Mouse (Mus musculus): ENCODE measurements around the gene H2-K1.
"Not testable (repeated sequence)": the region's sequence is repeated elsewhere in the genome, so short reads cannot be mapped to it uniquely, and the experiment has no call there.

The H2-K1 gene

DNA sequence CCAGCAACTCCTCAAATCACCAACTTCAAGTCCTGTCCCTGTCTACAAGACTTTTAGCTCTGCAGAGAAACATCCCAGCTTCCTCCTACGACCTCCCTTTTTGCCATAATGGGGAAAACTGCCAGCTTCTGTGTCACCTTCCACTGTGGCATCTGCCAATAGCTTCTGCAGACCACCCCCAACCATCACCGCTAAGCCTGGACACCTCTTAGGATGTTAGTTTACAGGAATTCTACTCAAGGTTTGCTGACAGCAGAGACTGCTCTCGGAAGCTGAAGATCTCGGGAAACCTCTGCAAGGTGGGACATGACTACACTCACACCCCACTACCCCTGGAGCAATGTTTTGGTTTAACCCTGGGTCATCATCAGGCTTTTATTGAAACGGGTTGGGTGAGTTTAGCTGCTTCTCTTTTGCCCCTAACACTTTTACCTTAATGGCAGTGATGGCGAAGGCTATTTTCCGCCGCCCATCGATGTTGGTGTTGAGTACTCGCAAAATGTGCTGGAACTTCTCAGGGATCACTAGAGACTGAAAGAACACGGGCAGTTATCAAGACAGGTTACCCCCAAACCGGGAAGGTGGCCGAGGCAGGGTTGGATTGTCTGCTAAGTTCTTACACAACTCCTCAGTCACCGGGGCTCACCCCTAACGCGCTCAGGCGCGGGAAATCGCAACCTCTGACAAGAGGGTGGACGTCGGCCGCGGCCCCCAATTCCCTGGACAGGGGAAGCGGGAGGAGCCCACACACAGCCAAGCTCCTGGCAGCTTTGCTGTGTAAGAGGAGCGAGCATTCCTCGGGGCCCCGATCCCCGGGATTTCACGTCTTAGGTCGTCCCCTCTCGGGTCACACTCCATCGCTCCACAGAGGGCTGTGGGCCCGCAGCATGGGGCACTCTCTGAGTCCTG lies 45.2 kb downstream of the H2-K1 start:
- no peak for DNase-seq (ENCODE audit: low read depth, low spot score)

DNA sequence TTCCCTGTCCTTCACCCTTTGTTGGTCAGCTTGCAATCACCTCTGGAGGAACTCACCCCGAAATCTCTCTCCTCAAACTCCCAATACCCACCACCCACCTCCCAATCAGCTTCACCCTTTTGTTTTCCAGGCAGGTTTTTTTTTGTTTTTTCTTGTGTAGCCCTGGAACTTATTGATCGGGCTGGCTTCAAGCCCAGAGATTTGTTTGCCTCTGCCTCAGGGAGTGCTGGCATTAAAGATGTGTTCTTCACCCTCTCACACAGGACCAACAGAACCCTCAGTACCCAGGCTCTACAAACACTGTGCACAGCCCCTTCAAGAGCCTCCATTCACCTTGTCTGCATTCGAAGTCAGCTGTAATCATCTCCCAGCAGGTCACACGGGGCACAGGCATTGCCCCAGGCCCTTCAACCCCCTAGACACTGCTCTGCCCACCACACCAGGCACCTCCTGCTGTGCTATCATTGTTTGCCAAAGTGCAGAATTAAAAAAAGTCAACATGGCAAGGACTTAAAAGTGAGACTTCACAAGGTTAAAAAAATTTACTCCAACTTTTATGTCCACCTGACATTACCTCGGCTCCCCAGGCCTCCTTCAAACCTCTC lies 46.1 kb downstream of the H2-K1 start:
- no peak for DNase-seq (ENCODE audit: low read depth, low spot score)

DNA sequence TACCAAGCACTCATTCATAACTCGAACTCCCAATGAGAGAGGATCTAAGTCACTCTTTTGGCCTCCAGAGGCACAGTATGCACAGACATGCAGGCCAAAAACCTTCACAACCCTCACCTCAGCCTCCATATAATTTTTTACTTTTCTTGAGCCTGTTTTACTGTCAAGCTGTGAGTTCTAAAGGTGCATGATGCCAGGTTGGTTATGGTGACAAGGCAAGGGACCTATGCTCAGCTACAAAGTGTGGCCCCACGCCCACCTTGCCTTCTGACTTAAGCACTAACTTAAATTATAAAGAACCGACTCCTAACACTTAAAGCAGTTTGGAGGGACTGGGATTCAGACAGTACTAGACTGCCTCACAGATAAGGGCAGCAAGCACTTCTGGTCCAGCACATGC lies 46.8 kb downstream of the H2-K1 start:
- DNase-seq (ENCODE audit: low read depth, low spot score): no peak

DNA sequence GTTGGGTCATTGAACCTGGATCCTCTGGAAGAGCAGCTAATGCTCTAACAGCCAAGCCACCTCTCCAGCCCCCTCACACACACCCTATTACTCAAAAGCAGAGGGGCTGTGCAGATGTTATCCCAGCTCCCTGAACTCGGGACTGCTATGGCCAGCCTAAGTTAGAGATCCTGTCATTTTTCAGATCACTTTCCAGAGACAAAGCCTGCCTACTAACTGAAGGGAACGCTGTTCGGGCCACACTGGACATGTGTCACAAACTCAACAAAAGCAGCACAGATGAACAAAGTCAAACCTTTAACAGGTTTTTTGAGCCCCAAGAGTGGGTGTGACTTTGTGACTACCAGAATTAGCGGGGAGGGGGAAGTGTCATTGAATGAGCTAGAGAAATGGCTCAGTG lies 47.3 kb downstream of the H2-K1 start:
- no peak for DNase-seq (ENCODE audit: low read depth, low spot score)

DNA sequence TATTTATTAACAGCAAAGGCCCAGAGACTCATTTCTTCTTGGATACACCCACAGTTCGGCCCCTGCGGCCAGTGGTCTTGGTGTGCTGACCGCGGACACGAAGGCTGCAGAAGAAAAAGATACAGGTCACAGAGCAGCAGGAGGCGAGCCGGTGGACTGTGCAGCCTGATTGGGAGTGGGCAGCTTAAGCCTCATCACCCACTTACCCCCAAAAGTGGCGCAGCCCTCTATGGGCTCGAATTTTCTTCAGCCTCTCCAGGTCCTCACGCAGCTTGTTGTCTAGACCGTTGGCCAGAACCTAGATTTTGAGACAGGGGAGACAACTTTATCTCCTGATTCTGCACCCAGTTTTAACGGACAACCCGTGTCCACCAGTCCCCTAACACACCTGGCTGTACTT lies 48.1 kb downstream of the H2-K1 start:
- not testable (repeated sequence) for DNase-seq (ENCODE audit: low read depth, low spot score)

DNA sequence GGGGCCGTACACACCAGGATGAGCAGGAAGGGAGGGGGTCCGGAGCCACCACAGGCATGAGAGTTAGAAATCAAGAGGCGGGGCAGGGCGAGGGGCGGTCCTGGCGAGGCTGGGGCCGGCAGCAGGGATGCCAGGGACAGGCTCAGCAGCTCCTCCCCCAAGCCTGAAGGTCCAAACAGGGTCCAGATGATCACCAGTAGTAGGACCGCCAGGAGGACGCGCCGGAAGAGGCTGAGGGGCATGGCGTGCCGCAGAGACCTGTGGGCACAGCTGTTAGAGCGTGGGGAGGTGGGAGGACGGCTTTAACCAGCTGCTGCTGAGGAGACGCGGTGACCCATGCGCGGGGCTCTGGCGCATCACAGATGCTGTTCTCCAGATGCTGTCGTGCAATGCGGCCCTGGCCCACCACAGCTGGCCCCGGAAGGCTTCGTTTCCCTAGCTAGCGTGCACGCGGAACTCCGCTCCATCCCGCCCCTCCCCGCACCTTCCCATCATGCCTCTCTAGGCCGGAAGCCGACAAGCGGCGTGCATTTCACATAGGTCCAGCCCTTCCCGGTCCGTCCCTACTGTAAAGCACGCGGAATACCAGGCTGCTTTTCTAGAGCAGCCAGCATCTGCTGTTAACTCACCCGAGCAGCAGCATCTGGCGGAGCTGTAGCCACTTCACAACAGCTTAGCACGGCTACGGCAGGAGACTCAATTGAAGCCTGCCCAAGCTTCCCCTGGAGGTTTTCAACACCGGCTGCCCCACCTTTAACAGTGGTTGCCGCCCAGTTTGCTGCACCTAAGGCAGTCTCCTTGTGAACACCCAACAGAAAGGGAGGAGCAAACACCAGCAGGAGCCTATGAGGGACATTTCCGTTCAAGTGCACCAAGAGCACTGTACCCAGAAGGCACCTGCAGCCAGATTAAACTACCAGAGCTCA lies 48.9 kb downstream of the H2-K1 start, which contains the start of gene B3galt4:
B3galt4 (minus strand) TSS at position 468 of the 926 bp plus-strand sequence.
- peak; percentile 93 for DNase-seq (ENCODE audit: low read depth, low spot score)

DNA sequence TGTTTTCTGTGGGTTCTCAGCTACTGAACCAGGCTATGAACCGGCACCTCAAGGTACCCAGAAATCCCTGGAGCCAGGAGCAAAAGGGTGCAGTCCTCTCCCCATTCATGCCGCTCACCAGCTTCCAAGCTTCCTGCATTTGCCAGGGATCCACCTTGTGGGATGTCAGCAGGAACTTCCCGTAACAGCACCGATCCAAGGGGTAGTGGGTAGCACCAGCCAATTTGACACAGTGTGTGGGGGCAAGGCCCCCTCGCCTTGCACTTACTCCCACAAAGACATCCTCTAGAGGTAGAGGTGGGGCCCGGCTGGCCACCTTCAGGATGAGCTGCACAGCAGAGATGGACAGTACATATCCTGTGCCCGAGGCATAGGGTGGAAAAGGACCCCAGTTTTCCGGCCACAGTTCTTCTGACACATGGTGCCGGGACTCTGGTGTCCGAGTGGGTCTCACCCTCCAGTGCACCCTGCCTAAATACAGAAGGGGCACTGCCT lies 50.0 kb downstream of the H2-K1 start:
- no peak for DNase-seq (ENCODE audit: low read depth, low spot score)

DNA sequence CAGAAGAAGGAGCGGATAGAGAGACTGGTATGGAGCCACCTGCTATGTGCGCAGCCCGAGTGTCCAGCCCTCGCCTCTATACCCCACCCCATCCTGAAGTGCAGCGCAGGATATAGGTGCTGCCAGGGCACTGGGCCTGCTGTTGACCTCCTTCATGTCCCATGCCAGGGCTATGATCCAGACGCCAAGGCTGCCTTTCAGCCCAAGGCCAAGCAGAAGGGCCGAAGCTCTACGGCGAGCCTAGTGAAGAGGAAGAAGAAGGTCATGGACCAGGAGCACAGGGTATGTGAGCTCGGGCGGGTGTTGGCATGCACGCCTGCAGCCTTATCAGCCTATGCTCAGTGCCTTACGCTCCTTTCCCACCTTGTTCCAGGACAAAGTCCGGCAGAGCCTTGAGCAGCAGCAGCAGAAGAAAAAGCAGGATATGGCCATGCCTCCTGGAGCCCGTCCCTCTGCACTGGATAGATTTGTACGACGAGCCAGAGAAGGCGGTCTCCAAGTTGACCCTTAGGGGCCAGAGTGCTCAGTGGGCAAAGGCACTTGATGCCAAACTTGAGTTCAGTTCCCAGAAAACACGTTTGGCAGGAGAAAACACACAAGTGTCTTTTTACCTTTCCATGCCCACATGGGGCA lies 51.1 kb downstream of the H2-K1 start:
- DNase-seq (ENCODE audit: low read depth, low spot score): no peak

DNA sequence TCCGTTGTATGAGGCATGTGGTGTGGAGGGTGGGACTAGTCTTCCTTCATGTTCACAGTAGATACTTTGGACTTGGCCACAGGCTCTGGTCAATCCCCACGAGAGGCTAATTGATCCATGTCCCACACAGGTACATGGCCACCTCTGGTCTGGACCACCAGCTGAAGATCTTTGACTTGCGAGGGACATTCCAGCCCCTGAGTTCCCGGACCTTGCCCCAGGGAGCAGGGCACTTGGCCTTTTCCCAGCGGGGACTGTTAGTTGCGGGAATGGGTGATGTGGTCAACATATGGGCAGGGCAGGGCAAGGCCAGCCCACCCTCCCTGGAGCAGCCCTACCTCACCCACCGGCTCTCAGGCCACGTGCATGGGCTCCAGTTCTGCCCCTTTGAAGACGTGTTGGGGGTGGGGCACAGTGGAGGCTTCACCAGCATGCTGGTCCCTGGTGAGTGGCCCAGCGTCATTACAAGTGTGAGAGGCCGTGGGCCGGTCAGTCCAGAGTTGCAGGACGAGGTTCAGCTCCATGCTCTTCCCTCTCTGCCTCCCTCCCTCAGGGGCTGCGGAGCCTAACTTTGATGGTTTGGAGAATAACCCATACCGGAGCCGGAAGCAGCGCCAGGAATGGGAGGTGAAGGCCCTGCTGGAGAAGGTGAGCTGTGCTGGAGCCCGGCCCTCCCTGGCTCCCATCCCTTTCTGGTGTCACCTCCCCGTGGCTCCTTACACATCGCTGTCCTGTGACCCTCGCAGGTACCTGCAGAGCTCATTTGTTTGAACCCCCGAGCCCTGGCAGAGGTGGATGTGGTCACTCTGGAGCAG lies 51.9 kb downstream of the H2-K1 start:
- DNase-seq (ENCODE audit: low read depth, low spot score): no peak

DNA sequence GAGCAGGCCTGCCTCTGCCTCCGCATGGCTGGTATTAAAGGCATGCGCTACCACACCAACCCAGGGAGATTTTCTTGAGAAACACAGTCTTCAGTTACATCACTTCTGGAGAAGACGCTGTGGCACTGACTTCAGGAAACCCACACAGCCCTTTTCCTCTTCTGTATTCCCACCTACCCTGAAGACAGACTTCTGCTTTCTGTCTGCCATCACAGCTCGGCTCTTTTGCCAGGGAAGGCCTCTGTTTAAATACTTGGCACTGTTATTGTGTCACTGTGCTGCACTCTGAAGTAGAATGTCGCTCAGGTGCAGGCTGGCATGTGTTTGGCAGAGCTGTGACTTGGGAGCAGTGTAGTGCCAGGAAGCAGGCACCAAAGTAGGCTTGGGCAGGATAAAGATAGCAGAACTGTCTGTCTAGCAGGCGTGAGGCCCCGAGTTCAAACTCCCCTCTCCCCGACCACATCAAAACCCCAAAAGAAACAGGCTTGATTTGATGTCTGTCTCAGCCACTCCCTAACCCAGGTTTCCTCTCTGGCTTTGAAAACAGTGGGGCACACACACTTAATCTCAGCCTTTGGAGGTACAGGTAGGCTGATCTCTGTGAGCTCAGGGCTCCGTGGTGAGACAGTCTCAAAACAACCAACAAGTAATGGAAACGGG lies 52.6 kb downstream of the H2-K1 start:
- no peak for DNase-seq (ENCODE audit: low read depth, low spot score)

All from mesoderm, embryonic 11.5 days (tissue).